Mouse (Mus musculus): ENCODE results near the gene Ankrd54. TPM values are rescaled to one million over a fixed set of nuclear protein-coding genes. Genes with fewer than 3 reads are reported as not detected.
A peak's percentile ranks its signal among the peaks of the same experiment; 100 is the strongest.
"Not testable (repeated sequence)": the region's sequence is repeated elsewhere in the genome, so short reads cannot be mapped to it uniquely, and the experiment has no call there.

Ankrd54 gene
- total RNA-seq, 2 experiments from 2014 or later: 17.4 to 19.5 TPM

DNA sequence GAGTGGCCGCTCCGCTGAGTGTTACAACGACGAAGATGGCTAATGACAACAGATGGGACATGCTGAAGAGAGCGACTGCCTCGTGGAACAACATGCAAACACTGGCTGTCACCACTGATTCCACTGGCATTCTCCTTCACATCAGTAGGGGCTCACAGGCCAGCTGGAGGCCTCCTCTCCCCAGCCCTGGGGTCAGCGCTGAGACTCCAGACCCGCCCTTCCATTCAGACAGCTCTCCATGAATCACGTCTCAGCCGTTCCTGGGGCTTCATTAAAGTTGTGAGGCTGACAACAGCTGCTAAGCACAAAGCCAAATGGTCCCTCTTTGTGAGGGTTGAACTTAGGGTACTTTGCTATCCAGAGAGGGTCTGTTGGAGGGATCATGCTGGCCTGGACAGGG is 51.1 kb downstream of the Ankrd54 start:
- H3K4me3 ChIP-seq: no peak overlapping the region
- H3K27ac ChIP-seq: no peak overlapping the region
- TF ChIP-seq CTCF (conservative IDR thresholded peaks at IDR 0.05): no peak
- DNase-seq (ENCODE audit: low spot score in 2 of 2): no peak

GRCm38 (mm10) chr15:79009734-79010133 is 53.0 kb downstream of the Ankrd54 start:
- no peak for TF ChIP-seq CTCF (conservative IDR thresholded peaks at IDR 0.05)
- Histone ChIP-seq H3K27ac (no peak overlapping the region), H3K4me3 (no peak overlapping the region)
- DNase-seq (ENCODE audit: low spot score in 2 of 2): no peak

GRCm38 (mm10) chr15:79007836-79008235 is 54.9 kb downstream of the Ankrd54 start:
- not testable (repeated sequence) for H3K27ac ChIP-seq; H3K4me3 ChIP-seq; DNase-seq (ENCODE audit: low spot score in 2 of 2)
- TF ChIP-seq CTCF (conservative IDR thresholded peaks at IDR 0.05): peak; percentile 42

DNA sequence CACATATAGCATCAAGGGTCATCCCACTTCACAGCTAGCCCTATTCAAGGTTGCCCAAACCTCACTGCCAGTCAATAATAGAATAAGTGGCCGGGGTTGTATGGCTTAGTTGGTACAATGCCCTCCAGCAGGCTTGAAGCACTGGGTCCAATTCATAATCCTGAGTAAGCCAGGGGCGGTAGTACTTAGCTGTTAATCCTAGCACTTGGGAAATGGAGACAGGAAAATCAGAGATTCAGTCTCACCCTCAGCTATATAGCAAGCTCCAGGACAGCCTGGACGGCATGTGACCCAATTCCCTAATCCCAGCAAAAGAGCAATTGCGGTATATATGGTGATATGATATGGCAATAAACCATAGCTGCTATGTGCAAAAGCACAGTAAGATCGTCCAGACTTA is 55.6 kb downstream of the Ankrd54 start:
- no peak overlapping the region for H3K4me3 ChIP-seq
- no peak overlapping the region for H3K27ac ChIP-seq
- DNase-seq (ENCODE audit: low spot score in 2 of 2): no peak
- TF ChIP-seq CTCF (conservative IDR thresholded peaks at IDR 0.05): no peak

- no peak for TF ChIP-seq CTCF (conservative IDR thresholded peaks at IDR 0.05)
- Histone ChIP-seq H3K27ac (no peak overlapping the region), H3K4me3 (no peak overlapping the region)
- DNase-seq (ENCODE audit: low spot score in 2 of 2): no peak
Observed at GRCm38 (mm10) chr15:79006638-79007037, 56.1 kb downstream of the Ankrd54 start.

- TF ChIP-seq CTCF (conservative IDR thresholded peaks at IDR 0.05): no peak
- DNase-seq (ENCODE audit: low spot score in 2 of 2): no peak
- H3K4me3 ChIP-seq: no peak overlapping the region
- H3K27ac ChIP-seq: no peak overlapping the region
Observed at GRCm38 (mm10) chr15:79005581-79005980, 57.1 kb downstream of the Ankrd54 start.

Other genes starting within 250 kb of the Ankrd54 start
- gene Cdc42ep1, start 220.3 kb downstream of the Ankrd54 start, total RNA-seq (2021): 10 to 100 TPM; 12.2 to 13.7 TPM
- gene Lgals2, start 207.4 kb downstream of the Ankrd54 start, total RNA-seq (2021): not detected
- gene Gga1, start 185.7 kb downstream of the Ankrd54 start, total RNA-seq (2021): 10 to 100 TPM; 64.0 to 64.7 TPM
- gene Gm49510, start 163.2 kb downstream of the Ankrd54 start, total RNA-seq (2021): under 1 TPM in 1 of 2 experiments, not detected in 1; 0.27 TPM
- 10 to 100 TPM; 27.7 to 41.8 TPM for gene Sh3bp1, start 163.1 kb downstream of the Ankrd54 start, total RNA-seq (2021)
- 100 to 1,000 TPM; 162 to 172 TPM for gene Pdxp, start 149.0 kb downstream of the Ankrd54 start, total RNA-seq (2021)
- 10 to 100 TPM; 18.9 to 20.2 TPM for gene Lgals1, start 136.2 kb downstream of the Ankrd54 start, total RNA-seq (2021)
- 10 to 100 TPM; 41.4 to 41.8 TPM for gene Nol12, start 128.0 kb downstream of the Ankrd54 start, total RNA-seq (2021)
- 10 to 100 TPM; 10.0 to 13.4 TPM for gene Triobp, start 115.2 kb downstream of the Ankrd54 start, total RNA-seq (2021)
- gene H1f0, start 34.4 kb downstream of the Ankrd54 start, total RNA-seq (2021): 10 to 100 TPM; 86.3 to 89.0 TPM
- under 1 TPM in 1 of 2 experiments, not detected in 1; 0.39 TPM for gene Galr3, start 21.0 kb downstream of the Ankrd54 start, total RNA-seq (2021)
- gene Eif3l, start 12.3 kb upstream of the Ankrd54 start, total RNA-seq (2021): 10 to 100 TPM; 68.9 to 69.5 TPM
- 10 to 100 TPM; 31.4 to 35.3 TPM for gene Micall1, start 46.0 kb upstream of the Ankrd54 start, total RNA-seq (2021)
- 100 to 1,000 TPM in 1 of 2 experiments, 10 to 100 TPM in 1; 97.9 to 103 TPM for gene Polr2f, start 78.1 kb upstream of the Ankrd54 start, total RNA-seq (2021)
- gene 1700088E04Rik, start 78.4 kb upstream of the Ankrd54 start, total RNA-seq (2021): 10 to 100 TPM in 1 of 2 experiments, 1 to 10 TPM in 1; 8.8 to 10.3 TPM
- 10 to 100 TPM; 27.7 to 30.4 TPM for gene Sox10, start 102.3 kb upstream of the Ankrd54 start, total RNA-seq (2021)
- gene Pick1, start 166.3 kb upstream of the Ankrd54 start, total RNA-seq (2021): 10 to 100 TPM; 46.1 to 49.7 TPM
- gene Gm49486, start 166.5 kb upstream of the Ankrd54 start, total RNA-seq (2021): under 1 TPM; 0.31 to 0.49 TPM
- gene Slc16a8, start 191.9 kb upstream of the Ankrd54 start, total RNA-seq (2021): not detected
- gene Baiap2l2, start 222.6 kb upstream of the Ankrd54 start, total RNA-seq (2021): 1 to 10 TPM; 1.2 to 2.7 TPM